Mouse (Mus musculus): ENCODE measurements around the gene Psen1. TPM values are rescaled to one million over a fixed set of nuclear protein-coding genes. Genes with fewer than 3 reads are reported as not detected.
A peak's percentile ranks its signal among the peaks of the same experiment; 100 is the strongest.

Psen1 gene
- polyA plus RNA-seq, 1 experiment from 2014 or later, result 76.2 TPM

DNA sequence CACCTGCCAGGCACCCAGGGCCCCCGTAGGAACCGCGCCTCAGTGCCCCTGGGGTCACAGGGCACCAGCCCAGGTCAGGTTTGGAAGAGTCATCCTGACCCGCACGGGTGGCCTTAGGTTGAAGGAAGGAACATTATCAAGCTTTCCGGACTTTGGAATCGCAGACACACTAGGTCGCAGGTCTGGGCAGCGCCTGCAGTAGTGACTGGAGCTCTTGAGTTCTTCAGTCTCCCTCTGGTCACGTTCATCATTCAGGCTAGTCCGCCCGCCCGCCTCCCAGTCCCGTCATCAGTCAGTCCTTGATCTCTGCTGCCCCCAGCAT, 76.1 kb downstream of the Psen1 start:
- DNase-seq (ENCODE audit: low spot score, missing footprints) (peak; percentile 88), ATAC-seq (ENCODE audit: low FRiP score) (0 out of 2 replicates have a peak, but pooled peaks have one; percentile 40)
- WGBS, result 14% methylated on average over 11 of the region's 14 CpGs
- Histone ChIP-seq H3K27me3 (ENCODE audit: control insufficient read depth, insufficient read depth, low read length) (peaks cover 5% of the 10 kb centered on the region; the same call in 1 of the 2 replicates), H3K36me3 (ENCODE audit: control insufficient read depth, insufficient read depth, low read length) (no peaks in the 10 kb centered on the region), H3K4me3 (ENCODE audit: low read depth, low read length) (peak overlapping the region; percentile 9; the same call in 1 of the 2 replicates), H3K27ac (ENCODE audit: low read depth, low read length) (no peak overlapping the region), H3K4me2 (peak overlapping the region; percentile 39), H3K4me1 (ENCODE audit: control insufficient read depth, insufficient read depth, low read length) (peaks cover 8% of the 10 kb centered on the region), H3K9ac (ENCODE audit: low read length) (peak overlapping the region; percentile 42; the same call in 1 of the 2 replicates), H3K9me3 (ENCODE audit: control insufficient read depth, low read length) (no peaks in the 10 kb centered on the region)

DNA sequence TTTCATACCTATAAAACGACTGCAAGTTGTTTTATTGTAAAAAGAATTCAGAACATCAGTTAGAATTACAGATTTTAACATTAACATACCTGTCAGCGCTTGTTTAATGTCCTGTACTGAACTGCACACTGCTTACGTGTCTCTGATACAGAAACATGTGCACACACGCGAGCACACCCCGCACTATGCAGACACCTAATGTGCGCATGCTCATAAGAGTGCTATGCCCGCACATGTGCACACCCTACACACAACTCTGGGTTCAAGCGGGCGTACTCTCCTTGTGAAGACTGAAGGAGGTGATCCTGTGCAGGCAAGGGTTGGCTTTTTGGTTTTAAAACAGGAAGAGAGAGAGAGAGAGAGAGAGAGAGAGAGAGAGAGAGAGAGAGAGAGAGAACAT, 76.6 kb downstream of the Psen1 start:
- Histone ChIP-seq H3K4me3 (ENCODE audit: low read depth, low read length) (no peak overlapping the region), H3K27ac (ENCODE audit: low read depth, low read length) (no peak overlapping the region), H3K9ac (ENCODE audit: low read length) (no peak overlapping the region), H3K4me1 (ENCODE audit: control insufficient read depth, insufficient read depth, low read length) (peaks cover 8% of the 10 kb centered on the region), H3K9me3 (ENCODE audit: control insufficient read depth, low read length) (no peaks in the 10 kb centered on the region), H3K27me3 (ENCODE audit: control insufficient read depth, insufficient read depth, low read length) (peaks cover 5% of the 10 kb centered on the region; the same call in 1 of the 2 replicates), H3K4me2 (no peak overlapping the region), H3K36me3 (ENCODE audit: control insufficient read depth, insufficient read depth, low read length) (no peaks in the 10 kb centered on the region)
- WGBS, result 82% methylated on average over 10 of the region's 10 CpGs
- DNase-seq (ENCODE audit: low spot score, missing footprints) (no peak), ATAC-seq (ENCODE audit: low FRiP score) (no peak)

DNA sequence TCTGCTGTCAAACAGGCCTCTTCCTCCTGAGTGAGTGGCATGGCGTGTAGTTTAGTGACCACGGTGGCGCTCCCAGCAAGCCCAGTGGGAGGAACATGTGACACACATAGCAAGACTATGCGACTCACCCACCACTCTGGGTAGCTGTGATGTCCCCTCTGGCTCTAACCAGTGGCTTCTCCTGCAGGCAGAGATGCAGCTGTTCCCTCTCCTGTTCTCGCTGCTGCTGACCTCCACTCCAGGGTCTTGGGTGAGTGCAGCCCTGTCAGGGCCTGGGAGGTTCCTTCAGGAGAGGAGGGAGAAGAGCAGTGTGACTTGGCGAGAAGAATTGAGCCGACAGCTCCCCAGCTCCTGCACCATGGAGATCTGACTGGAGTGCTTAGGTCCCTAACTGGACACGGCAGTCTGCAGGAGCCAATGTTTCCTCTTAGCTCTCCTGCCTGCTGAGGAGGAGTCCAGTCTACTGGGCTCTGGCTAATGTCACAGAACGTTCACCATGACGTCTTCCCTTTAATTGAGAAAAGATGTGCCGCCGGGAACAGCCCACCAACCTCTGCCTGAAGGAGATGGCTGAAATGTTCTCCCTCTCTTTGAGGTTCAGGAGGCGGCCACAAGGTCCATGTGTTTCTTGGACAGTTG, 78.1 kb downstream of the Psen1 start:
- 78% methylated on average over 13 of the region's 13 CpGs for WGBS
- ATAC-seq (ENCODE audit: low FRiP score), result no peak
- Histone ChIP-seq H3K36me3 (ENCODE audit: control insufficient read depth, insufficient read depth, low read length) (no peaks in the 10 kb centered on the region), H3K9ac (ENCODE audit: low read length) (no peak overlapping the region), H3K4me1 (ENCODE audit: control insufficient read depth, insufficient read depth, low read length) (peaks cover 15% of the 10 kb centered on the region), H3K27me3 (ENCODE audit: control insufficient read depth, insufficient read depth, low read length) (peaks cover 5% of the 10 kb centered on the region; the same call in 1 of the 2 replicates), H3K27ac (ENCODE audit: low read depth, low read length) (no peak overlapping the region), H3K4me3 (ENCODE audit: low read depth, low read length) (no peak overlapping the region), H3K4me2 (no peak overlapping the region), H3K9me3 (ENCODE audit: control insufficient read depth, low read length) (no peaks in the 10 kb centered on the region)
- DNase-seq (ENCODE audit: low spot score, missing footprints), result no peak

DNA sequence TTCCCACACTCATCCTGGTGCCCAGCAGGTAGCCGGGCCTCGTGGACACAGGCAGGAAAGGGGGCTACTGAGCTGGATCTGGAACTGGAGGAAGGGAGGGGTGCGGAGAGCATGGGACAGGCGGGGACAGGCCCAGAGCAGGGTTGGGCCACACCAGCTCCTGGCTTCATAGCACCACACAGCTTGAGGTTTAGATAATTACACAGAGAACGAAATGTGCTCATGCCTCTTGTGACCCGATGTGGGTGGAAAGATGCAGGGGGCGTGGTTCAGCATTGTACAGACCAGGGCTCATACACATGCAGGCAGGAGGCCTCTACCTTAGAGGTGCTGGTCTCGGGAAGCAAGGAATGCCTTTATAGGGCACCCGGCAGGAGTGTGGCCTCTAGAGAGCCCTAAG, 79.9 kb downstream of the Psen1 start:
- peaks cover 5% of the 10 kb centered on the region; the same call in 1 of the 2 replicates for H3K27me3 ChIP-seq (ENCODE audit: control insufficient read depth, insufficient read depth, low read length)
- H3K4me1 ChIP-seq (ENCODE audit: control insufficient read depth, insufficient read depth, low read length), result peaks cover 12% of the 10 kb centered on the region
- 62% methylated on average over 9 of the region's 9 CpGs for WGBS
- DNase-seq (ENCODE audit: low spot score, missing footprints), result no peak
- no peak for ATAC-seq (ENCODE audit: low FRiP score)
- H3K27ac ChIP-seq (ENCODE audit: low read depth, low read length), result no peak overlapping the region
- H3K4me3 ChIP-seq (ENCODE audit: low read depth, low read length), result no peak overlapping the region
- no peaks in the 10 kb centered on the region for H3K9me3 ChIP-seq (ENCODE audit: control insufficient read depth, low read length)
- no peak overlapping the region for H3K9ac ChIP-seq (ENCODE audit: low read length)
- no peaks in the 10 kb centered on the region for H3K36me3 ChIP-seq (ENCODE audit: control insufficient read depth, insufficient read depth, low read length)
- no peak overlapping the region for H3K4me2 ChIP-seq

DNA sequence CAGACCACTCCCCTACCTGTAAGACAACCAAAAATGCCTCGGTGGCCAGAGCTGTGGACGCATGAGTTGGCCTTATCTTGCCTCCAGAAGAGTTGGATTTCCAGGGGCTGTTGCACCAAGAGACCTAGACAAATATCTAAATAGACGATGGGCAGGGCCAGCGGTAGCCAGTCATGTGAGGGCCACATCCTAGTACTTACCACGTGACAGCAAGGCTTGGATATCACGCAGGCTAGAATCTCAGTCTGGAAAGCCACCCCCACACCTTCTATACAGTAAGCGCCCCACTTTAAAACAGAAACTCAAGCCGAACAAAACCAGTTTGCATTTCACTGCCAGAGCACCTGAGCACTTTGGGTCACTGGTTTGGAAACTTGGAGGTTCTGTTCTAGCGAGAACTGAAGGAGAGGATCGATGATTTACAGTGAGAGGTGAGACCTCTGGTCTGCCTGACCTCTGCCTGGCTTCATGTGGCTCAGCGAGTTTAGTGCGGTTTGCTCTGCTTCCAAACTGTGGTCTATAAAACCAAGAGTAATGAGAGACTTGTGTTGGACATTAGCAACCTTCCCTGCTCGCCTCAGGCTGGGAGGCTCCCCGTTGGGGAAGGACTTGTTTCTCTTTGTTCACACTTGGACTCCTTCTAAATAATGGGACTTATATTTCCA, 80.4 kb downstream of the Psen1 start:
- Histone ChIP-seq H3K9ac (ENCODE audit: low read length) (no peak overlapping the region), H3K4me1 (ENCODE audit: control insufficient read depth, insufficient read depth, low read length) (peaks cover 12% of the 10 kb centered on the region)
- no peak for DNase-seq (ENCODE audit: low spot score, missing footprints)

DNA sequence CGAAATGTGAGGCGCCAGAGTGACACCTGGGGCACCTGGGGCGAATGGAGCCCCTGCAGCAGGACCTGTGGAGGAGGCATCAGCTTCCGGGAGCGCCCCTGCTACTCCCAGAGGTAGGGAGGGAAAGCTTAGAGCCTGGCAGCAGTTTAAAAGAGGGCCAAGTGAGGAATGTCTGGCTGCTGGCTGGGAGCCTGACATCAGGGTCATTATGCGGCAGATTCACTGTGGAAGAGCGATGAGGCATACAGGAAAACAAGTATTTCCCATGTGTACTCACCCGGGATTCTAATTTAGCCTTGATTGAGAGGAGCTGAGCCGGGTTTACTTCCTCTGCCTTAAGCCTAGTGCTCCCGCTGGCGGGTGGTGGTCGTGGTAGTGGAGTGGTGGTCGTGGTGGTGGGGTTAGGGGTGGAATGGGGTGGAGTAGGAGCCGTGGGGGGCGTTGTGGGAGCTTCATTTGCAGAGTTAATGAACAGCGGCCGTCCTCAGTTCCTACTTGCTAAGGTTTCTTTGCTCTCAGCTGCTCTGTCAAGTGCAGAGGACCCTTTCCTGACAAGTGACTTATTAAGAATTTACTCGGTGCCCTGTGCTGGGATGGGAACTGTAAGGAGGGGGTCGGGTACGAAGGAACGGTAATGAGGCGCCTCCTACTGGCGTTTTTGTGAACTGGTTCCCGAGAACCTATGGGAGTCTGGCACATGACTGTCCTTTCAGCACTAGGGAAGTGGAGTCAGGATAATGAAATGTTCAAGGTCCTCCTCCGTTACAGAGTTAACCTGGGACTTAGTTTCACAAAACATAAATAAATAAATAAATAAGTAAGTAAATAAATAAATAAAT, 82.7 kb downstream of the Psen1 start:
- H3K9me3 ChIP-seq (ENCODE audit: control insufficient read depth, low read length), result no peaks in the 10 kb centered on the region
- no peak overlapping the region for H3K9ac ChIP-seq (ENCODE audit: low read length)
- H3K4me2 ChIP-seq, result peak overlapping the region; percentile 36
- ATAC-seq (ENCODE audit: low FRiP score) (peak; percentile 25), DNase-seq (ENCODE audit: low spot score, missing footprints) (peak; percentile 98)
- no peaks in the 10 kb centered on the region for H3K36me3 ChIP-seq (ENCODE audit: control insufficient read depth, insufficient read depth, low read length)
- H3K4me3 ChIP-seq (ENCODE audit: low read depth, low read length), result no peak overlapping the region
- WGBS, result 9% methylated on average over 25 of the region's 25 CpGs
- no peaks in the 10 kb centered on the region; the same call in 1 of the 2 replicates for H3K27me3 ChIP-seq (ENCODE audit: control insufficient read depth, insufficient read depth, low read length)
- H3K4me1 ChIP-seq (ENCODE audit: control insufficient read depth, insufficient read depth, low read length), result peaks cover 9% of the 10 kb centered on the region
- H3K27ac ChIP-seq (ENCODE audit: low read depth, low read length), result no peak overlapping the region; the same call in 1 of the 2 replicates

More for the DNA sequence above, 80.4 kb downstream of the Psen1 start:
- no peaks in the 10 kb centered on the region for H3K9me3 ChIP-seq (ENCODE audit: control insufficient read depth, low read length)
- H3K36me3 ChIP-seq (ENCODE audit: control insufficient read depth, insufficient read depth, low read length), result no peaks in the 10 kb centered on the region
- H3K27ac ChIP-seq (ENCODE audit: low read depth, low read length), result no peak overlapping the region
- no peak overlapping the region for H3K4me3 ChIP-seq (ENCODE audit: low read depth, low read length)
- H3K4me2 ChIP-seq, result no peak overlapping the region
- H3K27me3 ChIP-seq (ENCODE audit: control insufficient read depth, insufficient read depth, low read length), result peaks cover 5% of the 10 kb centered on the region; the same call in 1 of the 2 replicates
- 85% methylated on average over 14 of the region's 14 CpGs for WGBS
- no peak for ATAC-seq (ENCODE audit: low FRiP score)

DNA sequence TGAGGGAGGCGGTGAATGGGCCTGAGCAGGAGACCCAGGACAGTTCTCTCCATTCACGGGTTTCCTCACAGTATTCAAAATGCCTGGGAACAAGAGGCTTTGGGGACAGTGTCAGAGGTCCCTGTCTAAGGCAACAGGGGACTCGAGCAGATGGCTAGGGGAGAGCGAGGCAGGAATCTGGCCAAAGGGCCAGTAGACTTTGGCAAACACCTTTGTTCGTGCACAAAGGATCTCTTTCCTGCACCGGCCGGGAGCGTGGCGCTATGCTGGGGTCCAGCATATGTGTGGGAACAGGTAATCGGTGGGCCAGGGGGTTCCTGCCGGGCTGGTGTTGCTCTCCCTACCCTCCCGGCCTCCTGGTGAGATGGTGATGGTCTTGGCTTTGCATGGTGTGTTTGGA, 87.7 kb downstream of the Psen1 start:
- H3K4me1 ChIP-seq (ENCODE audit: control insufficient read depth, insufficient read depth, low read length), result peaks cover 3% of the 10 kb centered on the region
- no peak overlapping the region for H3K9ac ChIP-seq (ENCODE audit: low read length)
- DNase-seq (ENCODE audit: low spot score, missing footprints) (no peak), ATAC-seq (ENCODE audit: low FRiP score) (no peak)
- H3K27me3 ChIP-seq (ENCODE audit: control insufficient read depth, insufficient read depth, low read length), result no peaks in the 10 kb centered on the region
- no peak overlapping the region for H3K4me3 ChIP-seq (ENCODE audit: low read depth, low read length)
- 67% methylated on average over 12 of the region's 12 CpGs for WGBS
- no peak overlapping the region for H3K27ac ChIP-seq (ENCODE audit: low read depth, low read length)
- H3K36me3 ChIP-seq (ENCODE audit: control insufficient read depth, insufficient read depth, low read length), result no peaks in the 10 kb centered on the region
- H3K4me2 ChIP-seq, result no peak overlapping the region
- no peaks in the 10 kb centered on the region for H3K9me3 ChIP-seq (ENCODE audit: control insufficient read depth, low read length)

DNA sequence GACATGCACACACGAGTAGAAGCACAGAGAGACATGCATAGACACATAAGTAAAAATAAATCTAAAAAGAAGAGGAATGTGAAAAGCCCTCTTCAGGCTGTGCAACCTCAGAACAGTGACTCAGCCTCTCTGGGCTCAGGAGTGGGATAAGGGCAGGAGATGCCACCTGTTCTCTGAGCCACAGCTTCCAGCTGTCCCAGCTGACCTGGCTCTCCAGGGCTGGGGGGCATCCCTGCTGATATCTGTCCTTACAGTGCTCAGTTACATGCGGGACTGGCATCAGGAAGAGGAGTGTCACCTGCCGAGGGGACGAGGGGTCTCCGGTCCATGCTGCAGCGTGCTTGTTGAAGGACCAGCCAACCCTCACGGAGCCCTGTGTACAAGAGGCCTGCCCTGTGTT, 88.8 kb downstream of the Psen1 start:
- Histone ChIP-seq H3K9me3 (ENCODE audit: control insufficient read depth, low read length) (no peaks in the 10 kb centered on the region), H3K4me2 (no peak overlapping the region), H3K27me3 (ENCODE audit: control insufficient read depth, insufficient read depth, low read length) (no peaks in the 10 kb centered on the region), H3K27ac (ENCODE audit: low read depth, low read length) (no peak overlapping the region), H3K36me3 (ENCODE audit: control insufficient read depth, insufficient read depth, low read length) (no peaks in the 10 kb centered on the region), H3K4me3 (ENCODE audit: low read depth, low read length) (no peak overlapping the region), H3K9ac (ENCODE audit: low read length) (no peak overlapping the region), H3K4me1 (ENCODE audit: control insufficient read depth, insufficient read depth, low read length) (peaks cover 3% of the 10 kb centered on the region; the same call in 1 of the 2 replicates)
- ATAC-seq (ENCODE audit: low FRiP score) (no peak), DNase-seq (ENCODE audit: low spot score, missing footprints) (no peak)
- 88% methylated on average over 7 of the region's 7 CpGs for WGBS

DNA sequence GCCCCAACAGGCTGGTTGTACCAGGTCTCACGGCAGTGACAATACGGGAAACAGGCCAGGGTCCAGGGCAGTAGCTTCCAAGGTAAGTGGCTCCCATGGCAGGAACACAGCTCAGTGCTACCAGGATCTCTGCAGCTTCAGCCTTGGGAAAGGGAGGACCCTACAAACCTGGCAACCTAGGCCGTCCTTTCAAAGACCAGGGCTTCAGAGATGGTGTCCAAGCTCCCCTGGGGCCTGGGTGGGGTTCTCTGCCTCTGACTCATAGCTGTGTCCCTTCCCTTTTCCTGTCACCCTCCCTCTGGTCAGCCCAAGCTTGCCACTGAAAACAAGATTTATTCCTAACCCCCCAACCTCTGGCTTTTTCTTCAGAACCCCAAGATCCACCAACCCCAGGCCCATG, 92.2 kb downstream of the Psen1 start:
- no peak for ATAC-seq (ENCODE audit: low FRiP score)
- 93% methylated on average over 3 of the region's 3 CpGs for WGBS

More for the DNA sequence above, 92.2 kb downstream of the Psen1 start:
- Histone ChIP-seq H3K9me3 (ENCODE audit: control insufficient read depth, low read length) (no peaks in the 10 kb centered on the region), H3K4me3 (ENCODE audit: low read depth, low read length) (no peak overlapping the region), H3K4me2 (no peak overlapping the region), H3K27me3 (ENCODE audit: control insufficient read depth, insufficient read depth, low read length) (no peaks in the 10 kb centered on the region), H3K9ac (ENCODE audit: low read length) (no peak overlapping the region), H3K36me3 (ENCODE audit: control insufficient read depth, insufficient read depth, low read length) (no peaks in the 10 kb centered on the region), H3K27ac (ENCODE audit: low read depth, low read length) (no peak overlapping the region), H3K4me1 (ENCODE audit: control insufficient read depth, insufficient read depth, low read length) (peaks cover 2% of the 10 kb centered on the region; the same call in 1 of the 2 replicates)
- DNase-seq (ENCODE audit: low spot score, missing footprints), result no peak

Measured in midbrain, embryonic 11.5 days (tissue).